Mouse (Mus musculus): ENCODE results near the gene Cd96. TPM values are rescaled to one million over a fixed set of nuclear protein-coding genes. Genes with fewer than 3 reads are reported as not detected.

The Cd96 gene
- 11.3 and 13.5 TPM in 2 replicates for total RNA-seq (2017)

DNA sequence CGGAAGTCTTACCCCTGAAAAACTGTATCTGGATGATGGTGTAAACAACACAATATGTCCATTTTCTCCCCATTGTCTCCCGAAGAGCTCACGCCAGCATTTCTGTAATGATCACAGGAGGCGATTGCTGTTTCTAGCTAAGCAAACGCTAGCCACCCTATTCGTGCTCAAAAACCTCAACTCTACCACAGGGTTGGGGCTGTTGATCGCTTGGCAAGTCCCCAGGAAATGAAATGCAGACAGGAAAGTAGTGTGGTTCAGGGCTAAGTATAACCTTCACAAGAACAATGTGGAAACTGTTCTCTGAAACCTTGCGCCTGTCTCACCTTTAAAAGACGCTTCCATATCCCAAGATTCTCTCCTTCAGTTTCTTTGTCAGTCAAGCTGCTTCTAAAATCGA, at the start of gene Cd96:
TSS of gene Cd96 (minus strand) at position 232 of the 400 bp plus-strand sequence.
- ATAC-seq (ENCODE audit: extremely low read depth, insufficient number of reproducible peaks, low FRiP score, poor library complexity, severe bottlenecking) = peak; percentile 61; the same call in 1 of the 2 replicates

DNA sequence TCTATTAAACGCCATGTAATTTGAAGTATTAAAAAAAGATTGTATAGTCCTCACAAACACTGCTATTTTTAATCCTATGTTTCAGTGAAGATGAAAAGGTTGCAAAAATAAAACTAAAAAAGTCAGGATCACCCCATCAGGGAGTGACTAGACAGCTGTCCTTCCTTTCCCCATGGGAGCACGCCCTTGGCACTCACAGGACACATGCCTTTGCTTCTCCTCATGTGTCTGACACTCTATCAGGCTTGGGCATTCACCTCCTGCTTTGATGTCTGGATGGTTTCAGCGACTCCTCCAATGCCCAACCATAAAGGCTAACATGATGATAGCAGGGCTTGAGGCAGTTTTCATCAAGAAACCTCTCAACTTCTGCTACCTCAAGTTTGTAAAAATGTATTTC, 46.9 kb upstream of the Cd96 start:
- ATAC-seq (ENCODE audit: extremely low read depth, insufficient number of reproducible peaks, low FRiP score, poor library complexity, severe bottlenecking) = no peak

DNA sequence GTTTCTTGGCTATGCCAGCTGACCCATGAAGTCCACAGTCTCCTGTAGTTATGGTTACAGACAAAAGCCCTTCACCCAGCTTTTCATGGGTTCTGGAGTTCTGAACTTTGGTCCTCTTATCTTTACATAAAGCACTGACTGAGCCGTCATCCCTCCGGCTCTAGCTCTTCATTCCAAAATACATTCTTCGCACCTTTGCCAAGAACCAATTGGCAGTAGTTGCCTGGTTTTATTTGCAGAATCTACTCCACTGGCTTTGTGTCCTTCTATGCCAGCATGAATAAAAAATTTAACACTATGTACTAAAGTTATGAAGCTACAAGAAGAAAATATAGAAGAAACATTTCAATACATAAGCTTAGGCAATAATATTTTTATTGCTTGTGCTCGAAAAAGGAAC, 45.3 kb upstream of the Cd96 start:
- ATAC-seq (ENCODE audit: extremely low read depth, insufficient number of reproducible peaks, low FRiP score, poor library complexity, severe bottlenecking) = no peak

DNA sequence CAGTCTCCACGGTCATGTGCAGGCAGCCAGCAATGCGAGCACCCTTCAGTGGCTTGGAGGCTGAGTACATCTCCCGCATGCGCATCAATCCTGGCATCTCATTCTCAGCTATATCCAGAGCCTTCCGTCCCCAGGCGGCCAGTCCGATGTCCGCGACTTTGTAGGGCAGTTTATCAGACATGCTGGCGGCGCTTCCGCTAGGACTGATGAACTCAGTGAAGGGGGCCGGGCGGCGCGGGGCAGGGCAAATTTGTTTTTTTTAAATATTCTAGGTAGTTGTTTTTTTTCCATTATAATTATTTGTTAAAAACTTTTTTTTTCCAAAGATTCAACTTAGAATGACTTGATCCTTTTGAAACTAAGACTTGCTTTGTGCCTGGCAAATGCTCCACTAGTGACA, 34.8 kb upstream of the Cd96 start, which contains the start of gene Gm4737:
TSS of gene Gm4737 (minus strand) at position 246 of the 400 bp plus-strand sequence.
- ATAC-seq (ENCODE audit: extremely low read depth, insufficient number of reproducible peaks, low FRiP score, poor library complexity, severe bottlenecking) = 0 out of 2 replicates have a peak, but pooled peaks have one; percentile 23

DNA sequence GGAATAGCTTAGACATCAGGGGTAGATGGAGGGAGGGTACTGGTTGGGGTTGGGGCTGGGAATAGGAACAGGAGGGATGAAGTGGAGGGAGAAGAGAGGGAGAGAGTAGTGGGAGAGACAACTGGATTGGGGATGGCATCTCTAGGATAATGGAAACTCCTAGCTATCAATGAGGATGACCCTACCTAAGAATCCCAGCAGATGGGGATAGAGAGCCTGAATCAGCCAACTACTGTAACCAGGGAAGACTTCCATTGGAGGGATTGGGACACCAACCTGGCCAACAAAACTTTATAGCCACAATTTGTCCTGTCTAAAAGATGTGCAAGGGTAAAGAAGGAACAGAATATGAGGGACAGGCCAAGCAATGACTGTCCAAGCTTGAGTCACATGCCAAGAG, 31.1 kb upstream of the Cd96 start:
- no peak for ATAC-seq (ENCODE audit: extremely low read depth, insufficient number of reproducible peaks, low FRiP score, poor library complexity, severe bottlenecking)

DNA sequence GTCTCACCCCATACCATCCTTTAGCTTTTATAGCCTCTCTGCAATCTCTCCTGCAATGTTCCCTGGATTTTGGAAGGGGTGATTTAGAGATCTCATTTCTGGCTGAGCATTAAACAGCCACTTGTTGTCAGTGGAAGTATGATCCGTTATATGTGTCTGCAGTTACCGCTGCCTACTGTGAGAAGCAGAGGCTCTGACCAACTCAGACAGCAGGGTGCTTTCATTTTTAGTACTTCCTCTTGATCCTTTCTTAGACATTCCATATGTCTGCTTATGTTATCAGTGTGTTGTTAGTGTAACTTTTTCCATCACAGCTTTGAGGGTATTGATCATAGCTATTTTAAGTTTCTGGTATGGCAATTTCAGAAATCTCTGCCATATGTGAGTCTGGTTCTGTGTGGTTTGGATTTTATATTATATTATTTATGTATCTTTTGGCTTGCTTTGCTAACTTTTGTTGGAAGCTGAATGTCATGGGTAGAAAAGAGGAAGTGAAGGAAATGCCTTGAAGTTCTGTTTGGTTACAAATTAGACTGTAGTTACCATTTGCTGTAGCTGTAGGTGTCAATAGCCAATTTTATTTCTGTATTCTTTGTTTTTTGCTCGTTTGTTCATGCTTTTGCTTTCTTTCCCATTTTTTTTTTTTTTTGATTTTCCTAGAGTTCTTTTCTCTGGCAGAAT, 28.8 kb upstream of the Cd96 start:
- ATAC-seq (ENCODE audit: extremely low read depth, insufficient number of reproducible peaks, low FRiP score, poor library complexity, severe bottlenecking) = no peak

DNA sequence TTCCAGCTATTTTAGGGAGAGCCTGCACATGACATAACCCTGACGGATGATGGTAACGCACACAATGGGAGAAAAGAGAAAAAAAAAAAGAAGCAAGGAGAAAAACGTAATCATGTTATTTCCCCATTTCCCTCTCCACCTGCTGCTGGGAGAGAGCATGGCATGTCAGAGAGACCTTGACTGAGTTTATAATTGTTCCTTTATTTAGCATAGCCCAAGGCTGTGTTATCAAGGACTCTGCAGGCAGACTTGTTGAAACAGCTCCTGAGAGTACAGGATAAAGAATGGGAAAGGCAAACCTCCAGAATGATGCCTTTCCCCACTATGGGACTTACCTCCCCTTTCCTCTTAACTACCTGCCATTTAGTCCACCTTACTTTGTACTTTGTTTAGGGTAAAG, 26.9 kb upstream of the Cd96 start:
- ATAC-seq (ENCODE audit: extremely low read depth, insufficient number of reproducible peaks, low FRiP score, poor library complexity, severe bottlenecking) = no peak

DNA sequence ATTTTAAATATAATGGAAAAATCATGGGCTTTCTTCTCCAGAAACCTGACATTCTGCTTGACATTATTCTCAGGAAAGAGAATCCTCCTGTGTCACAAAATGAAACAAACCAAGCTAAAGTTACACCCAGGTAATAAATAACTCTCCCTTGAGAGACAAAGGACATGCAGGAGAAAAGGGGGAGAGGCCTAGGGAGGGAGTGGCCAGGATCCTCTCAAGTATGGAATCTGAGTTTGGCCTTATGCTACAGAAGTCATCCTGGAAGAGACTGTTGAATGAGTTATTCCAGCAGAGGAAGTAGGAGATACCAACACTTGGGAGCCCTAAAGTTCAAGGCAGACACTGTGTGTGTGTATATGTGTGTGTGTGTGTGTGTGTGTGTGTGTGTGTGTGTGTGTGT, 2.2 kb upstream of the Cd96 start:
- no peak for ATAC-seq (ENCODE audit: extremely low read depth, insufficient number of reproducible peaks, low FRiP score, poor library complexity, severe bottlenecking)

DNA sequence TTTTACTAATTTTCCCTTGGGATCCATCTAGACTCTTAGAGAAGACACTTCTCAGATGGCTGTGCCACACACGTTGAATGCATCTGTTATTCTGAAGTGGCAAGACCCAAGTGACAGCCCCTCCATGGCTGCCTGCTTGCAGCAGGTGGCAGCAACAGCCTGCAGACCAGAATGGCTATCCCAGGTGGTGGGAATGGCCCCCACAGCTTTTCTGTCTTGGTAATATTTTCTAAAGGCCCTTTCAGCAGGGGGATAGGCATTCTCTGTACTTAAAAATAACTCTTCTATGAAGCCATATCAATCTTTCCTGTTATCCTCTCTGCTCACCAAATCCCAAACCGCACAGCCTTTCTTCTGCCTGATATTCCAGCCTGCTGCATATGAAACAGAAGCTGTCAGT, 1.4 kb upstream of the Cd96 start:
- no peak for ATAC-seq (ENCODE audit: extremely low read depth, insufficient number of reproducible peaks, low FRiP score, poor library complexity, severe bottlenecking)

DNA sequence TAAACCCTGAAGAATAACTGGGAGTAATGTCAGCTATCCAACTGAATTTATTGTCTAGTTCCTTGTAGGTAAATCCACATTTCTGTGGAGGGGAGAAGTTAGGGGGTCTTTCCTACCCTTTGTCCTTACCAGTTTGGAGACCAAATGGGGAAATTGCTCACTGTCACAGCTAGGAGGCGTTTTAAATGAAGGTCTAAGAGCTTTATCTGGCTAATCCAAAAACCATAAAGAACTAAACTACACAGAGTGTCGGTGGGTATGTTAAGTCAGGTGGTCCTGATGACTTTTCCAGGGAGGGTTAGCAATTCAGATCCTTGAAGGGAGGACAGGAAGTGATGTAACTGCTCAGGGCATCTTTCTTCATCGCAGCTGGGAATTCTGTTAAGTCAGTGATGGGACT, 556 bp upstream of the Cd96 start:
- ATAC-seq (ENCODE audit: extremely low read depth, insufficient number of reproducible peaks, low FRiP score, poor library complexity, severe bottlenecking) = no peak

DNA sequence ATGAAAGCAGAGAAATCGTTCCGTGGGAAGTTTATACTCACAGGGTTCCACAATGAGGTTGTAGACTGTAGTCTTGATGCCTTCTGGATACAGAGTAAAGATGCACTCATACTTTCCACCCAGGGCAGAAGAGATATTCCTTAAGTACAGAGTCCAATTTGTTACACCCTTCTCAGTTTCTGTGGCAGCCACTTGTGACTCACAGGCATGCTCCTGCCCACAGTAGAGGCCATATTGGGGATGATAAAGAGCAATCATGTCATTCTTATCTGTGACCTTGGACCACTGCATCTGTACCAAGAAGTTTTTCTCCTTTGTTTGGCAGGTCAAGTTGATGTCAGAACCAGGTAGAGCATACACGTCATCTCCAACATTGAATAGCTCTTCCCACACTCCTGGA, 2.4 kb downstream of the Cd96 start:
- ATAC-seq (ENCODE audit: extremely low read depth, insufficient number of reproducible peaks, low FRiP score, poor library complexity, severe bottlenecking) = no peak

DNA sequence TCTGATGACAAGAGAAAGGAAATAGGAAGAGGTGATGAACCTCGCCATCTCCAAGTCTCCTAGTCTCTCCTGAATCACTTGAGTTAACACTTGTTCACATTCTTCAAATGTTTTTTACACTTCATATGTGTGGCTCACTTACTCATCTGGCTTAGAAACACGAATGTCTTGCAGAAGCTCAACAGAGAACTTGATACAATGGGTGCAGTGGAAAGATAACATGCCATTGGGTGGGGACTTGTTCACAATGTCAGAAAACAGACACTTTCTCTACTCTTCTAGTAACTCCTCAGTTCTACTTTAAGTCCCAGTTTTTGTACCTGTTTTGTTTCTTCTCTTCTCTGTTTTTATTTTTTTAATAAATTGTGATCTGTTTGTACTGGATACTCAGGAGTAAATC, 5.3 kb downstream of the Cd96 start:
- no peak for ATAC-seq (ENCODE audit: extremely low read depth, insufficient number of reproducible peaks, low FRiP score, poor library complexity, severe bottlenecking)

DNA sequence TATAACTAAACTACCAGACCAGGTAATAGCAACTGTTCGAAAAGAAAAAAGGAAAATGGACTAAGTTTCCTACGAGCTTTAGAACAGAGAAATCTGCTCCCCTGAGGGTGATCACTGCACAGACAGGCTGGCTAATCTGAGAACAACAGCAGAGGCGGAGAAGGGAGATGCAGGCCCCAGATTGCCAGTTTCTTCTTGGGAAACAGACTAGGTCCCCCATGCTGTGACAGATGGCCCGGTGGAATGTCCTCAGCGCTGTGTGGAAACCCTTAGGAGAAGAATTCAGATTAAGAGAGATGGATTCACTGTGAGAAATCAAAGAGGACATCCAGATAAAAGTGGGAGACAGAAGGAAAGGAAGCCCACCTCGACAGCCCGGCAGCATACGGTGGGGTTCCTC, 10.5 kb downstream of the Cd96 start:
- ATAC-seq (ENCODE audit: extremely low read depth, insufficient number of reproducible peaks, low FRiP score, poor library complexity, severe bottlenecking) = no peak

DNA sequence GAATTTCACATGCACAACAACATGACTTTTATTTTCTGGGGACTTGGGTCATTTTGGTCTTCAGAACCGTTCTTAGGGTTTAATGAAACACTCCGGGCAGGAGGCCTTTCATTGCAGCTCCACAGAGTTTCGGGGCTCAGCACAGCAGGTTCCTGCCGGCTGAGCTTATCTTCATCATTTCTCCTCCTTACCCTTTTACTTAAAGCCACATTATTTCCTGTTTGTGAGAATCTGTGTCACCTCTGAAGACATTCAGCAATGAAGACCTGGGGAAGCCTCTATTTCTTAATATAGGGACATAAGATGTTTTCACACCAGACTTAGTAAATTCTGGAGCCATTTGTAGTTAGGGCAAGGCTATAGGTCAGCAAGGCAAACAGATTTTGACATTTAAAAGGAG, 12.6 kb downstream of the Cd96 start:
- no peak for ATAC-seq (ENCODE audit: extremely low read depth, insufficient number of reproducible peaks, low FRiP score, poor library complexity, severe bottlenecking)

DNA sequence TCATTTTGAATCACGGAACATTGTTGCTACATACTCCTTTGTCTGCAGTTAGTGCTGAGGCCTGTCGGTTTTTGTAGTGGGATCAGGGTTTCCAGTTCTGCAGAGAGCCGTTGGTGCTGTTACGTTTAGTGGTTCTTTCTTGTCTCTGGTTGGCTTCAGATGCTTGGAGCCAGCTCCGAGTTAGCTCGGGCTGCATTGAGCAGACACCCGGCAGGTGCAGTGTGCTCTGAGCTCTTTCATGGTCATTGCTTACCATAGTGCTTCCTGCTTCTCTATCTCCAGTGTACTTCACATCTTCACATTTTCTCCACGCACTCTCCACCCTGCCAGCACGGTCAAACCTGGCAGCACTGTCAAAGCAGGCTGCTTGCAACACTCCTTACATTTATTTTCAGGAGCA, 15.6 kb downstream of the Cd96 start:
- no peak for ATAC-seq (ENCODE audit: extremely low read depth, insufficient number of reproducible peaks, low FRiP score, poor library complexity, severe bottlenecking)

DNA sequence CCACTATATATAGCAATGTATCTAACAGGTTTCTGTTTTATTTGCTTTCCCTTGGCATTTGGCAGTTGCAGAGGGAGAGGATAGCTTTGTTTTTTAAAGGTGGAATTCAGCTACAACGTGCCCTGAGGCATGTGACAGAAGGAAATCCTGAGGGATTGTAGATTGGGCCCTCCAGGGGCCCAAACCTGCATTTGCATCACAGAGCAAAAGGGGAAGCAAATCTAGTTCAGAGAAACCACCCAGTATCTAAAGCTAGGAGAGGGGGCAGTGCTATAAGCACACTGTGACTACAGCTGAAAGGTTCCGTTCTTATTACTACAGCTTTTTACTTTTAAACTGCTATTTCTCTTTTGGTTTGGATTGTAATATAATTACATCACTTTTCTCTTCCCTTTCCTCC, 18.3 kb downstream of the Cd96 start:
- ATAC-seq (ENCODE audit: extremely low read depth, insufficient number of reproducible peaks, low FRiP score, poor library complexity, severe bottlenecking) = no peak

DNA sequence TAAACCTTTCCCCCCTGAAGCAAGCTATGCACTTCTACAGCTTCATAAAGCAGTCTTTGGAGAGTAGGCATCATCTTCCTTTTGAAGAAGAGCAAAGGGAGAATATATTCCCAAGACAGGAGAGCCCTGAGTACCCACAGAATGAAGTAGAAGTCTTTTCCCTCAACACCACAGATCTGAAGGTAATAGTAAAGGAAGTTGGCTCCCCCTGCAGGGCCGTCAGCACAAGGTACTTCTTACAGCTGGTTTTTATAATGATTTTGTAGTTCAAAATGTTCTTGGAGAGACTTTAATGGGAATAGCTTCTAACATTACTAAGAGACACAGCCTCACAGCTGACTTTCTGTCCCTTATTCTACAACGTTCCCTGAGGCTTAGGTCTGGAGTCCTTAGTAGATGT, 19.8 kb downstream of the Cd96 start:
- ATAC-seq (ENCODE audit: extremely low read depth, insufficient number of reproducible peaks, low FRiP score, poor library complexity, severe bottlenecking) = no peak

DNA sequence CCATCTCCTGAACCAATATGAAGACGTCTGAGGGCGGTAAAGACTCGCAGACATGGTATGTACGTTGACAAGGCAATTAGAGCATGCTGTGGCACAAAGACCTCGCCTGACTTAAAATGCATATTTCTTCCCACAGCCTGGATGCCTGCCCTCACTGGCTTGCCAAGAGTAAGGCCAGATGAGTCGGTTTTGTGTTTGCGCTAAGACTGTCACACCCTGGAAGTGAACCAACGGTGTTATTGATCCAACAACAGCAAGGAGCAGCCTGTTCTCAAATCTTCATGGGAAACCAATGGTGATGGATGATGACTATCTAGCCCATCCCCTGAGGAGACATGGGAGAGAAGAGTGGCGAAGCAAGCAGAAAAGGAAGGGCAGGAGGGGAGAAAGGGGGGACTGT, 22.6 kb downstream of the Cd96 start:
- ATAC-seq (ENCODE audit: extremely low read depth, insufficient number of reproducible peaks, low FRiP score, poor library complexity, severe bottlenecking) = no peak

DNA sequence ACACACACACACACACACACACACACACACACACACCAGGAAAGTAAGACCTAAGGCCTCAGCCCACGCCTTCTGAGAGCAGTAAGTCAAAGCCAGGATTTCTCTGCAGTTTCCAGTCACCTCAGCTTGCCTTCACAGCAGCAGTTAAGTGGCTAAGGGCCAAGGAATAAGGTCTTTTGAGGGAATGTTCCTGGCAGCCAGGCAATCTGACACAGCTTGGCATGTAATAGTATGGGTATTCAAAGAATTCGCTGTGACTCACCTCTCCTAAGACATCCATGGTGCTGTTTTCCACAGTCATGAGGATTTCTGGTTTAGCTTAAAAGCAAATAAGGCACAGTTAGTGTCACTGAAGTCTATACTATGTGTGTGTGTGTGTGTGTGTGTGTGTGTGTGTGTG, 25.6 kb downstream of the Cd96 start:
- ATAC-seq (ENCODE audit: extremely low read depth, insufficient number of reproducible peaks, low FRiP score, poor library complexity, severe bottlenecking) = no peak

DNA sequence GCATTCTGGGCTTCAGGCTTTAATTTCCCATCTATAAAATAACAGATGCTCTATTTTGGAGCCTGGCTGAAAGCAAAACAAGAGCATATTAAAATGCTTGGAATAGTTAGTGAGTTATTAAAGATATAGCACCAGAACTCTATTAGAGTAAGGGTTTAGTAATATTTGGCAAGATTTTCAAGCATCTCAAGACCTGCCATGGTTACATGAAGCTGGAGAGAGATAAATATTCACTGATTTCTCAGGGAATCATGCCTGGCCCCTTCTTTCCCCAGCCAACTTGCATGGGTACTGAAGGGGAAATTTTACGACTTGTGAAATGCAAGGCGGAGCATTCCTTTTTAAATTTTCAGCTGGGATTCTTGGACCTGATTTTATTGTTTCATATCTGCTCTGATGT, 27.1 kb downstream of the Cd96 start:
- ATAC-seq (ENCODE audit: extremely low read depth, insufficient number of reproducible peaks, low FRiP score, poor library complexity, severe bottlenecking) = no peak

DNA sequence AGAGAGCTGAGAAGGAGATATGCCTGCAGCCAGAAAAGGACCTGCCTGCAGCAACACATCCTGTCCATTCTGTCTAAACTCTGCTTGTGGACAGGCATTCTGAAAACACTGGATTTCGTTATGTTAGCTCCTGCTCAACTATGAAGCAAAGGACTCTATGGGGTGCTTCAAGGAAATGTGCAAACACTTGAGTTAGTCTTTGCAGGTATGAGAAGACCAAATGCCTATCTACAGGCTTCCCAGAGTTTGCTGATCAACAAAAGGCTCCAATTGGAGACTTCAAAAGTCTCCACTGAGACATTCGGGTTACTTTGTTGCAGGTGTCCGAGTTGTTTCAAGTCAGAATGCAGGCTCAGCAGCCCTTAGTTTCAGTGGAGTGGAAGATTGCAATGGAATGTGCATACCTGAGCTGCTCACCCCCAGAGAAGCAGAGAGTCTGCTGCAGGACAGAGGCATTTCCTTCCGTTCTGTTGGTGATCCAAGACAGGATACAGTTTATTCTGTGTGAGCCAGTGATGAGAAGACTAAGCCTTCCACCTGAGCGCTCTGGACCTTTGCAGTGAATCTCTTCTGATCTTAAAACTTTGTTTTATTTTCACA, 33.1 kb downstream of the Cd96 start:
- ATAC-seq (ENCODE audit: extremely low read depth, insufficient number of reproducible peaks, low FRiP score, poor library complexity, severe bottlenecking) = no peak

Measured in neutrophil, adult 5-6 weeks (primary cell).